Mouse (Mus musculus) CD4-positive, CD25-positive, alpha-beta regulatory T cell (primary cell): ENCODE data around the gene Mup4. TPM values are rescaled to one million over a fixed set of nuclear protein-coding genes. Genes with fewer than 3 reads are reported as not detected.

ENCODE experiments used
- polyA plus RNA-seq: library from polyadenylated mRNA; unstranded; fragments of 100-300 nt; shearing (Covaris generic); gene quantifications from one replicate; pipeline ENCODE4 v1.2.1, GENCODE M21; 2017

Gene Mup4
- not detected for polyA plus RNA-seq

DNA sequence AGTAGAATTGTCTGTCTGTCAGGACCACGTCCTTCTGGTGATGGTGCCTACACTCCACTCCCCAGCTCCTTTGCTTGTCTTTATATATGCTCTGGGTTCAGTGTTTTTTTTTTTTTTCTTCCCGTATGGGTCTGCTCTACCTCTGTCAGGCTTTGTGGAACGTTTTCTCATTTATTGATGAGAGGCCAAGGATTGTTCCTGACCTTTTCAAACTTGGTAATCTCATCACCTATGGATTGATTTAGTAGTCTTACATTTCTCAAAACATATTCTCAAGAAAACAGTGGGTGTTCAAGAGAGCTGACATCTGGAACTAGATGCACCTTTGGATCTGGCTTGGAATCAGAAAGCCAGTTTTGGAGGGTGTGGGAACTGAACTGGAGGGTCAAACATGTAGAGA lies at the start of gene Mup4:
TSS of gene Mup4 (minus strand) at position 101 of the 400 bp plus-strand sequence.

DNA sequence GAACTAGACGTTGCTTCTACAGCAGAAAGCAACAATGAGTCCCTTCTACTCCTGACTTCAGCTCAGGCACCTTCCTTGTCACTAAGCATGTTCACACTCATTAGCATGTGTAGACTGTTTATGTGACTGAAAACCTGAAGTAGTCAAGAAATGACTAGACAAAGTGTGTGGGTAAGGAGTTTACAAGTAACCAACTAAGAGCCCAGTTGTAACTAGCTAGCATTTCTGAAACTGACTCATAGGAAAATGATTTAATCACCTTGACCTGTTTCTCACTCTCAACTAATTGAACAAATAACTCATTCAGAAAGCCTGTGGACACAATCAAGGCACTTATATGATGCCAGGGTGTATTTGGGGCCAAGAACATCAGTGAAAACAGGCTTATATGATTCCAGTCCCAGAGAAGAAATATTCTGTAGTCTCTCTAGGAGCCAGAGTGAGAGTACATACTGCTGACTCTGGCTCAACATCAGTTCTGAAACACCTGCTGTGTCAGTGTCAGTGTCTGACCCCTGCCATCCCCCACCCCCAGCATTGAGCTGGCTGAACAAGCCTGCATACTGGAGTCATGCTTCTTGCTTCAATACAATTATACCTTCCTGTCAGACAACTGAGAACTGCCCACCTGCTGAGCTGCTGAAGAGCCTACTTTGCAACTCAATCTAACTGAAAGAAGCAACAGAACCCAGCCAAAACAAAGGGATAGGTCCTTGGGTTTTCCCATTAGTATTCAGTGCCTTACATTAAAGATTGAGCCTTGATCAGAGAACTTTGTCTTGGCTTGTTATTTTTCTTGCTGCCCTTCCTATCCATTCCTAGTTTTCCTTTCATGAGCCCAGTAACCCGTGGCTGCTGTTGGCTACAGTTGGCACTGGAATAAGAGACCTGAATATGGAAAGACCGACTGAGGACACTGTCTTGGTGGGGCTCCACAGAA lies 3.2 kb upstream of the Mup4 start, which contains the start of gene Mup6:
TSS of gene Mup6 (plus strand) at position 890 of the 940 bp plus-strand sequence.

DNA sequence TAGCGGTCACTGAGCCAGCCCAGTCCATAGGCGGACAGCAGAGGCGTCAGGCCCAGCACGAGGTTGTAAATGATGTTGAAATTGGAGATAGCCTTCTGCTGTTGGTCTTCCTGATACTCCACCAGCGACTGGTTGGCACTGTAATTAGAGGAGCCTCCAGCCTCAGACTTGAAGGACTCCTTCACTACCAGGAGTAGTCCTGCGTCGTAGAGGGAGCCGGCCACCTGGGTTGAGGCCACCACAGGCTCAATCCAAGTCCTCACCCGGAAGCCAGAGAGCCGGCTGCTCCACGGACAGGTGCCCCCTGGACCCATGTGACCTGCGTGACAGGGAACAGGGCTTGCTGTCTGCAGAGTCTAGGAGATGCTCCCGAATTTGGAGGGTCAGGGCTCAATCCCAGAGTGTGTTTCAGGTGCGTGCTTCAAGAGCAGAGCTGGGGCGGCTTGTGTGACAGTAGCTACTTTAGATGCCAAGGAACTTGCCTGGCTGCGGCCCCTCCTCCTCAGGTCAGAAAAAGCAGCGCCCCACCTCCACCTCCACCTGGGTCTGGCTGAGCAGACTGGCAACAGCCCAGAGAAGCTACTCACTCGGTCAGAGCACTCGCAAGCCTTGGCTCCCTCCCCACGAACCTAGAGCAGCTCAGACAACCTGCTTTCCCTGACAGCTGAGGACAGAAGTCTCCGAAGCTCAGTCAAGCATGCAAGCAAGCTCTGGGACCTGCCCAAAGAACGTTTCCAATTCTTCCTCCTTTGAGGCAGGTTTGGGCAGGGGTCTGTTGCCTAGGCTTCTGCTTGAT lies 45.7 kb downstream of the Mup4 start, which contains the start of gene Slc46a2:
TSS of gene Slc46a2 (minus strand) at position 449 of the 796 bp plus-strand sequence.

Other genes with a start within 250 kb of the Mup4 start
- 60.9 TPM for gene Inip, start 159.1 kb downstream of the Mup4 start, polyA plus RNA-seq
- 9.9 TPM for gene Snx30, start 154.9 kb downstream of the Mup4 start, polyA plus RNA-seq
- gene Slc46a2, start 45.7 kb downstream of the Mup4 start, polyA plus RNA-seq, result 0.06 TPM
- gene Mup6, start 3.6 kb upstream of the Mup4 start, polyA plus RNA-seq, result not detected
- not detected for gene Mup7, start 109.8 kb upstream of the Mup4 start, polyA plus RNA-seq
- gene Mup2, start 193.6 kb upstream of the Mup4 start, polyA plus RNA-seq, result not detected